Mouse (Mus musculus) 3134 (cell line): ENCODE measurements around the gene Stkld1.

Experiments used
- DNase-seq: peaks from one replicate; pipeline ENCODE4 v3.0.0-alpha.2; 2011; ENCODE audit warnings: low spot score; ENCODE audit not compliant: insufficient read length; ENCODE audit errors: extremely low read depth

Stkld1 gene

DNA sequence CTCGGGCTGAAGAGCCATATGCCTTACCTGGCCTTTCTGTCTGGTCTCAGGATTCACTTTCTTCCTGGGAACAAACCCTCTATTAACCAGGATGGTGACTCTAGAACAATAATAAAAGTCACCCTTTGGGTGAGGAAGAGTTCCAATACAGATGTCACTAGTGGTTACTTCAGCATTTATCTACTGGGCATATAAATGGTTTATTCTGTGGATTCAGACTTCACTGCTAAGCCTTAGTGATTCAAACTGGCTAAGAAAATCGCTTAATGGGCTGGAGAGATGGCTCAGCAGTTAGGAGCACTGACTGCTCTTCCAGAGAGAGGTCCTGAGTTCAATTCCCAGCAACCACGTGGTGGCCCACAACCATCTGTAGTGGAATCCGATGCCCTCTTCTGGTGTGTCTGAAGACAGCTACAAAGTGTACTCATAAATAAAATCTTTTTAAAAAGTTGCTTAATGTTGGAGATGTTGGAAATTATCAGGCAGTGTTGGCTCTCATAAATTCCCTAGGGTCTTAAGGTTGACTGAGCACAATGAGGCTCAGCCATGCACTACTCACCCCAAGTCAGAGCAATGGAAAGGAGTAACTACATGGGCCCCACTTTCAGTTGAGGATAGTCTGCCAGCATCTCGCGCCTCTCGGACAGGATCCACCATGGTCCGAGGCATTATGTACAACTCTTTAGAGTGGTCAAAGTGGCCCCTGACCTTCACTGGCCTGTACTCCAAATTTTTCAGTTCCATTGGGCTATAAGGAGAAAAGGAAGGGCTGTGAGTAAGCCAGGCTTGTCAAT, 19.5 kb upstream of the Stkld1 start:
- DNase-seq, result no peak

- peak; percentile 87 for DNase-seq
Observed at GRCm38 (mm10) chr2:26915927-26916728, 17.7 kb upstream of the Stkld1 start, which contains the start of the genes Surf2 and Surf1. TSS of gene Surf2 (plus strand) at chr2:26916367. TSS of gene Surf1 (minus strand) at chr2:26916530.

- DNase-seq, result no peak
Observed at GRCm38 (mm10) chr2:26916738-26917137, 17.1 kb upstream of the Stkld1 start.

GRCm38 (mm10) chr2:26919684-26920083, 14.2 kb upstream of the Stkld1 start:
- no peak for DNase-seq

GRCm38 (mm10) chr2:26920190-26920855, 13.5 kb upstream of the Stkld1 start:
- DNase-seq, result no peak

DNA sequence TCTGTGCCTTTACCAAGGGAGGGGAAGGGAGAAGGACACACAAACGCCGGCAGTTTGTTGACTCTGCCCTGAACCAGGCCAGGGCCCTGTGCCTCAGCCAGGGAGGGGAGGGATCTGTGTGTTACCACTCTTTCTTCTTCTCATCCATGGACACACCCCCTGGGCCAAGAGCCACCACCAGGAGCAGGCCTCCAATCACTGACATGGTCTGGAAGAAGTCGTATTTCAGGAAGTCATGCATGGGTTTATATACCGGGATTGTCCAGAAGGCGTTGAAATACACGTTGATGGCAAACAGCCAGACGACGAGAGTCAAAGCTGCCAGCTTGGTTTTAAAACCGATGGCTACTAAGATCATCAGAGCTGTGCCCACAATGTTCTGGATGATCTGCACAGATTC, 12.1 kb upstream of the Stkld1 start:
- no peak for DNase-seq

GRCm38 (mm10) chr2:26927745-26928476, 5.9 kb upstream of the Stkld1 start:
- no peak for DNase-seq

DNA sequence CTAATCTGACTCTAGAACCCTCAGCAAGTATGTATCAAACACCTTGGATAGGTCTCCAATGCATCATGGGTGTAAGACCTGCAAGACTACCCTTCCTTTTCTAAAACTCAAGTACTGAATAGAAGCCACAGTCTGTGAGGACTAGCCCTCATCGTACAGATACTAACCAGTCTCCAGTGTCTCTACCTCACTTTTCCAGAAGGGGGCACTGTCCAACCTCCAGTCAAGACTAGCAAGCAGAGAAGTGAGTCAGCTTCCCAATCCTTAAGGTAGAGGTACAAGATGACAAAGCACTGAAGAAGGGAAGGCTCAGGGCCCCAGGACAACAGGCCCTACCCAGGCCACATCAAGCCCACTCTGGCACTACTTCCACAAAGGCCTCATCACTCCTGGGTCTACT, 3.5 kb upstream of the Stkld1 start:
- DNase-seq, result peak; percentile 44

DNA sequence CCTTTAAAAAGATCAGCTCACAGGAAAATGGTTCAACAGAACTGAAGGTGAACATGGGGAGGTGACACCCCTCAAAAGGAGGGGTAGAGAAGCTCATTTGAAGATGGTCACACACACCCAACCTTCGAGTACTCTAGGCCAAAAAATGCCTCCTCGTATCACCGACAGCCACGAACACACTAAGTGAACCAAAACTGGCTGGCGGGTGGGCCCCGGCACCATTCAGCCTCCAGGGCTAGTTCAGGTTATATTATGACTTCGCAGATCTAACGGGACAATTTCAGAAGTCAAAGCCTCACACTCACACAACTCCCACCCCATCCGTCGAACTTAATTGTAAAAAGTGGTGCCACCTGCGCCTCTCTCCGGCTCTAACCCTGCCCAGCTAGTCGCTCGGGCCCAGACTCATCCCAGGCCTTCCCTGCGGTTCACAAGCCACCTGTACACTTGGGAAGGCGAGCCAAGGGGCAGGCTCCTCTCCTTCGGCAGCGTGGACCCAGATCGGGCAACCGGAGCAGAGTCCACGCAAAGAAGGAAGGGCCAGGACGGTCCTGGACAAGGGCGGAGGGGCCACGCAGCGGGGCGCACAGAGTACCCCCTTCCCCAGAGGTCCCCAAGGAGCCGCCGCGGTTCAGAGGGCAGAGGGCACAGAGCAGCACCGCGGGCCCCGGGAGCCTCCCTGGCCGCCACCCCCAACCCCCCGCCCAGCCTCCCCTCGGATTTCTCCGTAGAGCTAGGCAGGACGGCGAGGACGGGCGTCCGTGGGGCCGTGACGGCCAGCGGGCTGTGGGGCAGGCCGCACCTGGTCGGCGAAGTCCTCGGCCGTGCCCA, 1.2 kb upstream of the Stkld1 start:
- DNase-seq, result peak; percentile 61

DNA sequence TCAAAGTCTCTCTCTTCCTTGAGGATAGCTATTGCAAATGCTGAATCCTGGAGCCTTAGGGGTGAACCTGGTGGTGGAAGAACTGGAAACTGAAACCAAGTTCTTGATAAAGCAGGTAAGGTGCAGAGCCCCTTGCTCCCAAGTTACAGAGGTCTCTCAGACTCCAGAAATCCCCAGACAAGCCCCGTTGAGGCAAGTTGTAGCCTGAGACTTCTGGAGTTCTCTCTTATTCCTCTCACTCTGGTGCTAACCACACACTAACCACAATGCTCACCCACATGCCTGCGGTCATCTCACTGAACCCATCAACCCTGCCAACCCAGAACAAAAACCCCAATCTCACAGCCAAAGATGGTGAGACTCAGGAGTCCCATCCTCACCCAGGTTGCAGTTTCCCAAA, 1.4 kb downstream of the Stkld1 start:
- no peak for DNase-seq

GRCm38 (mm10) chr2:26936425-26936824, 2.6 kb downstream of the Stkld1 start:
- no peak for DNase-seq

DNA sequence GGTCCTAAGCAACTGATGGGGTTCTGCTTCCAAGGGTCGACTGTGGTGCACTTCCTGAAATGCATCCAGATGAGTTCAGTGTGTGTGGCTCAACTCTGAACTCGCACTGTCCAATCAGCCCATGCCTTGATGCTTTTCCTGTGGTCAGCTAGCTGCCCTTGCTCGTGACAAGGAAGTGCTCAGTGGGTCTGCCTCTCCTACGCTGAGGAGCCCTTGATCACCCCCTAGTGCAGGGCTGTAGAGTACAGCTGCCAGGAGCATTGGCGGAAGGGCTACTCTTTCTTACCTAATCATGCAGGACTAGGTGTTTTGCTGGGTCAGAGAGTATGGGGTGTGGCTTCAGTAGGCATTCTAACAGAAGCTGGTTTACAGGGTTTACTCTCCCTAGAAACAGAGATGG, 7.7 kb downstream of the Stkld1 start:
- no peak for DNase-seq

GRCm38 (mm10) chr2:26943253-26943652, 9.4 kb downstream of the Stkld1 start:
- DNase-seq, result no peak

DNA sequence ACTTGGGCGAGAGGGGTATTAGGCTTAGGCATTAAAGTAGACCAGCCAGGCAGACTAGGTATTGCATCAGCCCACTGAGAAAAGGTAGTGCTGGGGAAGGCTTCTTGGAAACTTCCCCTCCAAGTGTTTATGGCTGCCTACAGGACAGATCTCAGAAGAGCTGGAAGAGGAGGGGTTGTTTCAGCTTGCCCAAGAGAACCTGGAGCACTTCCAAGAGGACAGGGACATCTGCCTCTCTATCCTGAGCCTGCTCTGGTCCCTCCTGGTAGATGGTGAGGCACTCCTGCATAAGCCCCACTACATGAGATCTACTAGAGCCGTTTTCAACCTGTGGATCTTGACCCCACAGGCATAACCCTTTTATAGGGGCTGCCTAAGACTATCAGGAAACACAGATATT, 16.6 kb downstream of the Stkld1 start:
- DNase-seq, result no peak

GRCm38 (mm10) chr2:26951346-26951905, 17.6 kb downstream of the Stkld1 start:
- DNase-seq, result no peak

- DNase-seq, result no peak
Observed at GRCm38 (mm10) chr2:26952193-26952592, 18.3 kb downstream of the Stkld1 start.

DNA sequence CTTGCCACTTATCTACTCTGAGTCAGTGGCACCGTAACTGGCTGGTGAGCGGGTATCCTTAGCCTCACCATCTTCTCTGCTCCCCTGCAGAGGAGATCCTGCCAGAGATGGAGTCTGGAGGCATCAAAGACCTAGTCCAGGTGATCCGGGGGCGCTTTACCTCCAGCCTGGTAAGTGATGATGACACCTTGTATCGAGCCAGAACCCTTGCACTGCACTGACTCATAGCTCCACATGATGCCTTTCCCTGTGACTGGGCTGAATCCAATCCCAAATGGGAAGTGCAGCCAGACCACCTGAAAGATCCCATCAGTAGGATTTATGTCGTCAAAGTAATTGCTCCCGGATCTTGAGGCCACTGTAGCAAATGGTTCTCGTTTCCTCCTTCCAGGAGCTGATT, 19.0 kb downstream of the Stkld1 start:
- no peak for DNase-seq

GRCm38 (mm10) chr2:26954735-26955395, 21.0 kb downstream of the Stkld1 start:
- no peak for DNase-seq
